Mouse (Mus musculus) ES-E14 (cell line): Measurements from ENCODE around the gene Pqlc2. TPM values are rescaled to one million over a fixed set of nuclear protein-coding genes. Genes with fewer than 3 reads are reported as not detected.

ENCODE experiments used
- DNase-seq: peaks from one replicate; pipeline ENCODE4 v3.0.0-alpha.2; 2013; ENCODE audit warnings: low read depth, low spot score
- H3K27ac ChIP-seq: 2 replicates; pipeline ENCODE4 v1.5.1; 2012; ENCODE audit warnings: low read depth, mild to moderate bottlenecking, low read length, moderate library complexity, mixed read lengths; ENCODE audit not compliant: poor library complexity, insufficient read depth, severe bottlenecking
- H3K36me3 ChIP-seq: 2 replicates; pipeline ENCODE4 v1.6.1; 2012; ENCODE audit warnings: mild to moderate bottlenecking, low read length, moderate library complexity, mixed read lengths; ENCODE audit not compliant: control insufficient read depth, poor library complexity, insufficient read depth, severe bottlenecking
- H3K4me1 ChIP-seq, 2 experiments: fragments of 150-350 bp in 1 of 2; sonication (generic) in 1 of 2; 2 replicates each; pipeline ENCODE4 v1.6.1; 2012; ENCODE audit warnings: low read length in 2 of 2, mild to moderate bottlenecking in 1 of 2, mixed read lengths in 1 of 2; ENCODE audit not compliant: control insufficient read depth in 2 of 2, insufficient read depth in 2 of 2, poor library complexity in 1 of 2
- H3K4me3 ChIP-seq, 2 experiments: fragments of 150-350 bp in 1 of 2; sonication (generic) in 1 of 2; 2 replicates each; pipeline ENCODE4 v1.5.1; 2012; ENCODE audit warnings: low read length in 2 of 2, low read depth in 1 of 2, mild to moderate bottlenecking in 1 of 2, mixed read lengths in 1 of 2; ENCODE audit not compliant: insufficient read depth in 1 of 2, poor library complexity in 1 of 2, severe bottlenecking in 1 of 2
- H3K9ac ChIP-seq: 2 replicates; pipeline ENCODE4 v1.6.1; 2012; ENCODE audit warnings: low read depth, mild to moderate bottlenecking, low read length, mixed read lengths; ENCODE audit not compliant: poor library complexity, insufficient read depth, severe bottlenecking
- H3K9me3 ChIP-seq: fragments of 150-350 bp; sonication (generic); 2 replicates; pipeline ENCODE4 v1.6.1; 2012; ENCODE audit warnings: low read depth, mild to moderate bottlenecking, low read length; ENCODE audit not compliant: control insufficient read depth, insufficient read depth
- CHD2 ChIP-seq: IDR thresholded peaks from 2 replicates; pipeline ENCODE4 v1.6.1; 2014; ENCODE audit warnings: mild to moderate bottlenecking, low read depth, low read length, inconsistent platforms
- HCFC1 ChIP-seq: IDR thresholded peaks from 2 replicates; pipeline ENCODE4 v1.6.1; 2012; ENCODE audit warnings: low read length, inconsistent platforms, borderline replicate concordance; ENCODE audit not compliant: insufficient read depth
- MAFK ChIP-seq: IDR thresholded peaks from 2 replicates; pipeline ENCODE4 v1.6.1; 2014; ENCODE audit warnings: mild to moderate bottlenecking, low read depth, low read length, inconsistent platforms; ENCODE audit not compliant: insufficient read depth
- ZC3H11A ChIP-seq: IDR thresholded peaks from 2 replicates; pipeline ENCODE4 v1.6.1; 2012; ENCODE audit warnings: low read depth, mild to moderate bottlenecking, inconsistent platforms, low read length, borderline replicate concordance
- ZNF384 ChIP-seq: IDR thresholded peaks from 2 replicates; pipeline ENCODE4 v1.6.1; 2012; ENCODE audit warnings: low read depth, low read length, inconsistent platforms
- in situ Hi-C, 2 experiments: fragments of 600-800 bp; cut with MboI; formaldehyde crosslinking; loops; one replicate each; pipeline ENCODE4 v1.15.1; 2025; ENCODE audit warnings: low sequenced_read_pairs in 2 of 2, inconsistent platforms in 1 of 2; ENCODE audit not compliant: unreplicated experiment in 2 of 2
- total RNA-seq: library from RNA; depleted of rRNA; stranded (reverse); fragments of 300-350 nt; gene quantifications from 2 replicates; pipeline ENCODE4 v1.2.3, GENCODE M21; 2012

Gene Pqlc2
- total RNA-seq, 1 experiment = 25.0 TPM

DNA sequence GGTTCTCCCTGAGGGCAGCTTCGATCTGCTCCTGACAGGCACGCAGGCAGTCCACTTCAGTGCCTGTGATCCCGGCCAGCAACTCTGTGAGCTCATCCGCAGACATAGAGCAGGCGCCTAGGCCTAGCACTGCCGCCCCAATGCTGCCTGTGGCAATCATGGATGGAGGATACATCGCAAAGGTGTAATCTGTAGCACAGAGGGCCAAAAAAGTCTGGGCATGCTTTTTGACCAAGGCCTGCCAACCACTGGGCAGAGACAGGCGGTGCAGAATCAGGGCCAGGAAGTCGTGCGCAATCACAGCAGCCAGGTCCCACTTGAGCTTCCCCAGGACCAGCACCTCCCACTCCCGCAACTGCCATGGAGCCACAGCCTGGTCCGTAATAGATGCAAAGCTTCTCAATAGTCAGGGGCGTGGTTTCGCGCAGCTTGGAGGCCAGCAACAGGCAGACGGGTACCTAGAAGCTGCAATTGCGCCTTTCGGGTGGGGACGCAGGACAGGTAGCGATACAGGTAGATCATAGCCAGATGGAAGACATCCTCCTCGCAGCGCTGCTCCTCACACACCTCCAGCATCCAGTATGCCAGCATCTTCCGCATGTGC lies 35.0 kb upstream of the Pqlc2 start:
- Histone ChIP-seq H3K4me1 (peaks cover 0 to 5% of the 10 kb centered on the region in 2 experiments; a peak in 2 of 4 replicates), H3K9me3 (no peaks in the 10 kb centered on the region), H3K27ac (no peak overlapping the region), H3K36me3 (peaks cover 38% of the 10 kb centered on the region), H3K4me3 (peak overlapping the region; percentile 46 to 50), H3K9ac (no peak overlapping the region)
- in situ Hi-C loops = no loop called here
- no peak for DNase-seq
- no peak for TF ChIP-seq CHD2
- TF ChIP-seq ZNF384 = no peak
- no peak for TF ChIP-seq HCFC1
- TF ChIP-seq ZC3H11A = no peak
- no peak for TF ChIP-seq MAFK

DNA sequence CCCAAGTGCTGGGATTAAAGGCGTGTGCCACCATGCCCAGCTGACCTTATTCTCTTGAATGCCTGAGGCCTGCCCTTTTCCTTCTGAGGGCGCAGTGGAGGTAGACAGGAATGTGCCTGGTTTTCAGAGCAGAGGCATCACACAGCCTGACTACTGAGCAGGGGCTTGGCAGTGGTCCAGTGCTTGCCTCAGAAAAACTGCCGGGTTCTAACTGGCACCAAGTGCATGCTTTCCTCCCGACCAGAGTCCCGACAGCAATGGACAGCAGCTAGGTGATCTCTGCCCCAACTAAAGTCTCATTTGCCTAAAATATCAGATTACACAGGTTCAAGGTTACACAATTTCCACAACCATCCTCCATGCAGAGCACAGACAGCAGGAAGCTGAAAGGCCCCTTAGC lies 33.2 kb upstream of the Pqlc2 start:
- DNase-seq = no peak
- Histone ChIP-seq H3K36me3 (peaks cover 22% of the 10 kb centered on the region), H3K27ac (no peak overlapping the region), H3K4me3 (no peak overlapping the region), H3K4me1 (peaks cover under 1 to 4% of the 10 kb centered on the region in 2 experiments; a peak in 2 of 4 replicates), H3K9ac (no peak overlapping the region), H3K9me3 (no peaks in the 10 kb centered on the region)
- in situ Hi-C loops = no loop called here
- TF ChIP-seq HCFC1 = no peak
- TF ChIP-seq ZNF384 = no peak
- no peak for TF ChIP-seq CHD2

DNA sequence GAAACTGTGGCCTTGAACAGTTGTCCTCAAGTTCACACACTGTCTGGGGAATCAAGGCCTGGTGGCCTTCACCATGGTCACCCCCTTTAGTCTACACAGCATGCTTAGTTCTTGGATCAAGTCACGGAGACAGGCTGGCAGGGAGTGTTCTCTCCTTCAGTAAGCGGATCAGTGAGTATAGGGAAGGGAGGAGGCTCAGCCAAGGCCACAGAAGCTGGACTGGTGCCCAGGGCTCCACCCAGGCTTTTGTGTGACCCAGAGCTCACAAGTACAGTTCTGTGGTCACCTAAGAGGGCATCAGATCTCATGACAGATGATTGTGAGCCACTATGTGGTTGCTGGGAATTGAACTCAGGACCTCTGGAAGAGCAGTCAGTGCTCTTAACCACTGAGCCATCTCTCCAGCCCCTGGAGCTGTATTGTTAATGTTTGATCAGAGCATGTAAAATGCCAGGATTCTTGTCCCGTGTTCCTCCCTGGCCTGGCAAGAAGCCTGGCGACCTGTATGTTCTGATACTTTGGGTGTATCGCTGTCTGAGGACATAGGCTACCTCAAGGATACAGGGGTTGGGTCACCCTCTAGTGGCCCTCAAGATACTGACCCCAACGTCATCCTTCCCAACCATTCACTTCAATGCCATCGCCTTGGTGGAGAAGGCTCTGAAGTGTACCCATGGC lies 31.2 kb upstream of the Pqlc2 start:
- Histone ChIP-seq H3K9me3 (no peaks in the 10 kb centered on the region), H3K9ac (no peak overlapping the region), H3K4me1 (peaks cover 3 to 4% of the 10 kb centered on the region in 2 experiments; a peak in 1 of 4 replicates), H3K27ac (no peak overlapping the region), H3K36me3 (peaks cover 4% of the 10 kb centered on the region), H3K4me3 (no peak overlapping the region)
- no peak for TF ChIP-seq HCFC1
- no peak for TF ChIP-seq ZC3H11A
- no peak for TF ChIP-seq CHD2
- TF ChIP-seq ZNF384 = no peak
- DNase-seq = no peak
- in situ Hi-C loops = no loop called here

DNA sequence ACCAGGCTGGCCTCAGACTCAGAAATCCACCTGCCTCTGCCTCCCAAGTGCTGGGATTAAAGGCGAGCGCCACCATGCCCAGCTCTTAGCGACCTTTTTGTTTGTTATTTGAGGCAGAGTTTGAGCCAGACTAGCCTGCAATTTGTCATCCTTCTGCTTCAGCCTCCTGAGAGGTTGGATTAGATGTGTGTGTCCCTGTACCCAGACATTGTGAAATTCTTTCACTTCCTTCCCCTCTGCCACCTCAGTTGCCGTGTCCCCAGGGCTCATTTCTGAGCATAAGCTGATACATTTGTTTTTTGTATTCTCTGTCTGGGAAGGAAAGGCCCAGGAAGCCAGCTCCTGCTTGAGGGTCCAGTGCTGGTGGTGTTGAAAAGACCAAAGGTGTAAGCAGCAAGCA lies 30.3 kb upstream of the Pqlc2 start:
- Histone ChIP-seq H3K9ac (no peak overlapping the region), H3K36me3 (no peaks in the 10 kb centered on the region), H3K4me1 (peaks cover 3 to 5% of the 10 kb centered on the region in 2 experiments; a peak in 1 of 4 replicates), H3K27ac (no peak overlapping the region), H3K9me3 (no peaks in the 10 kb centered on the region), H3K4me3 (no peak overlapping the region)
- no peak for TF ChIP-seq HCFC1
- no peak for TF ChIP-seq CHD2
- TF ChIP-seq ZC3H11A = no peak
- TF ChIP-seq MAFK = no peak
- TF ChIP-seq ZNF384 = no peak
- in situ Hi-C loops = no loop called here
- no peak for DNase-seq
